Mouse (Mus musculus) forebrain, embryonic 11.5 days (tissue): Measurements from ENCODE around the gene Slc35e4. TPM values are rescaled to one million over a fixed set of nuclear protein-coding genes. Genes with fewer than 3 reads are reported as not detected.
"Not testable (repeated sequence)": the region's sequence is repeated elsewhere in the genome, so short reads cannot be mapped to it uniquely, and the experiment has no call there.

Source experiments
- ATAC-seq: fragments of 200-750 bp; cut with Nextera tagmentation; replicated peaks from 2 replicates; pipeline ENCODE4 v1.8.0; 2017; ENCODE audit warnings: moderate TSS enrichment; ENCODE audit not compliant: low FRiP score
- DNase-seq: peaks from one replicate; pipeline ENCODE4 v3.0.0-alpha.2; 2017; ENCODE audit warnings: low spot score
- H3K27ac ChIP-seq: fragments of 300-500 bp; sonication (generic); 2 replicates; pipeline ENCODE4 v1.5.1; 2014; ENCODE audit warnings: low read depth, low read length
- H3K27me3 ChIP-seq: fragments of 300-500 bp; sonication (generic); 2 replicates; pipeline ENCODE4 v1.6.1; 2014; ENCODE audit warnings: mild to moderate bottlenecking, low read length, mixed read lengths; ENCODE audit not compliant: control insufficient read depth, insufficient read depth
- H3K36me3 ChIP-seq: fragments of 300-500 bp; sonication (generic); 2 replicates; pipeline ENCODE4 v1.6.1; 2014; ENCODE audit warnings: mild to moderate bottlenecking, low read length, moderate library complexity, mixed read lengths; ENCODE audit not compliant: control insufficient read depth, insufficient read depth
- H3K4me1 ChIP-seq: fragments of 300-500 bp; sonication (generic); replicated peaks from 2 replicates; pipeline ENCODE4 v1.6.1; 2014; ENCODE audit warnings: low read length, mixed read lengths; ENCODE audit not compliant: control insufficient read depth, insufficient read depth
- H3K4me2 ChIP-seq: fragments of 300-500 bp; sonication (generic); 2 replicates; pipeline ENCODE4 v1.6.1; 2014; ENCODE audit warnings: low read depth, mild to moderate bottlenecking, low read length, moderate library complexity, mixed read lengths; ENCODE audit not compliant: severe bottlenecking
- H3K4me3 ChIP-seq: fragments of 300-500 bp; sonication (generic); 2 replicates; pipeline ENCODE4 v1.5.1; 2014; ENCODE audit warnings: low read depth, low read length
- H3K9ac ChIP-seq: fragments of 300-500 bp; sonication (generic); 2 replicates; pipeline ENCODE4 v1.6.1; 2014; ENCODE audit warnings: low read length
- H3K9me3 ChIP-seq: fragments of 300-500 bp; sonication (generic); 2 replicates; pipeline ENCODE4 v1.6.1; 2016; ENCODE audit warnings: low read length, mixed read lengths; ENCODE audit not compliant: control insufficient read depth
- WGBS: fragments of 180-500 bp; shearing (Covaris S2); extraction: QIAGEN DNeasy Blood & Tissue Kit; methylation state at CpG from one replicate; pipeline ENCODE4 v1.1.7; 2014; 5-methylcytosine and 5-hydroxymethylcytosine counted together
- polyA plus RNA-seq: library from polyadenylated mRNA; unstranded; fragments of >200 nt; fragmentation: Nextera tagmentation; extraction: Ambion mirVana; gene quantifications from 2 replicates; pipeline ENCODE4 v1.2.1, GENCODE M21; 2014

The Slc35e4 gene
- polyA plus RNA-seq, 1 experiment from 2014 or later = 3.5 TPM

GRCm38 (mm10) chr11:3912100-3912874 is 2.2 kb downstream of the Slc35e4 start:
- Histone ChIP-seq H3K27me3 (peaks cover 2% of the 10 kb centered on the region; the same call in 1 of the 2 replicates), H3K36me3 (no peaks in the 10 kb centered on the region), H3K4me1 (peaks cover 16% of the 10 kb centered on the region), H3K9ac (peak overlapping the region; percentile 63), H3K27ac (no peak overlapping the region), H3K9me3 (no peaks in the 10 kb centered on the region), H3K4me2 (peak overlapping the region; percentile 91), H3K4me3 (peak overlapping the region; percentile 54)
- ATAC-seq (peak; percentile 16), DNase-seq (no peak)
- 20% methylated on average over 19 of the region's 19 CpGs for WGBS

- H3K36me3 ChIP-seq, H3K4me3 ChIP-seq, DNase-seq, ATAC-seq, H3K9ac ChIP-seq, H3K4me2 ChIP-seq, H3K27me3 ChIP-seq, H3K27ac ChIP-seq, H3K9me3 ChIP-seq: not testable (repeated sequence)
- 93% methylated on average over 5 of the region's 6 CpGs for WGBS
- peaks cover 16% of the 10 kb centered on the region for H3K4me1 ChIP-seq
Measured at GRCm38 (mm10) chr11:3911440-3911839, 3.0 kb downstream of the Slc35e4 start.

- Histone ChIP-seq H3K9ac (no peak overlapping the region), H3K9me3 (no peaks in the 10 kb centered on the region), H3K4me1 (peaks cover 16% of the 10 kb centered on the region), H3K36me3 (no peaks in the 10 kb centered on the region), H3K4me2 (no peak overlapping the region), H3K27me3 (peaks cover 2% of the 10 kb centered on the region; the same call in 1 of the 2 replicates), H3K27ac (no peak overlapping the region), H3K4me3 (no peak overlapping the region)
- DNase-seq = no peak
- ATAC-seq = no peak
- WGBS = 53% methylated on average over 5 of the region's 5 CpGs
Measured at GRCm38 (mm10) chr11:3910513-3911310, 3.8 kb downstream of the Slc35e4 start.

- Histone ChIP-seq H3K27me3 (peaks cover 2% of the 10 kb centered on the region; the same call in 1 of the 2 replicates), H3K27ac (no peak overlapping the region), H3K9ac (no peak overlapping the region), H3K9me3 (no peaks in the 10 kb centered on the region), H3K36me3 (no peaks in the 10 kb centered on the region), H3K4me2 (no peak overlapping the region), H3K4me1 (peaks cover 15% of the 10 kb centered on the region), H3K4me3 (no peak overlapping the region)
- ATAC-seq (no peak), DNase-seq (no peak)
- 88% methylated on average over 4 of the region's 4 CpGs for WGBS
Measured at GRCm38 (mm10) chr11:3909236-3909635, 5.2 kb downstream of the Slc35e4 start.

- Histone ChIP-seq H3K9me3 (no peaks in the 10 kb centered on the region), H3K27me3 (no peaks in the 10 kb centered on the region), H3K9ac (no peak overlapping the region), H3K4me1 (no peaks in the 10 kb centered on the region), H3K4me2 (no peak overlapping the region), H3K27ac (no peak overlapping the region), H3K36me3 (no peaks in the 10 kb centered on the region), H3K4me3 (no peak overlapping the region)
- 86% methylated on average over 1 of the region's 1 CpGs for WGBS
- ATAC-seq (no peak), DNase-seq (no peak)
Measured at GRCm38 (mm10) chr11:3905446-3905845, 9.0 kb downstream of the Slc35e4 start.

- H3K4me1 ChIP-seq = no peaks in the 10 kb centered on the region
- H3K9me3 ChIP-seq = no peaks in the 10 kb centered on the region
- no peak overlapping the region for H3K4me3 ChIP-seq
- no peak overlapping the region for H3K4me2 ChIP-seq
- ATAC-seq (no peak), DNase-seq (no peak)
- no peaks in the 10 kb centered on the region for H3K36me3 ChIP-seq
- no peaks in the 10 kb centered on the region for H3K27me3 ChIP-seq
- 89% methylated on average over 6 of the region's 6 CpGs for WGBS
- no peak overlapping the region for H3K27ac ChIP-seq
- H3K9ac ChIP-seq = no peak overlapping the region
Measured at GRCm38 (mm10) chr11:3904673-3905072, 9.8 kb downstream of the Slc35e4 start.

- no peak overlapping the region for H3K27ac ChIP-seq
- no peak overlapping the region for H3K9ac ChIP-seq
- 84% methylated on average over 5 of the region's 5 CpGs for WGBS
- no peaks in the 10 kb centered on the region for H3K4me1 ChIP-seq
- DNase-seq = no peak
- no peaks in the 10 kb centered on the region for H3K9me3 ChIP-seq
- H3K4me2 ChIP-seq = no peak overlapping the region
- no peaks in the 10 kb centered on the region for H3K27me3 ChIP-seq
- ATAC-seq = no peak
- H3K4me3 ChIP-seq = no peak overlapping the region
- H3K36me3 ChIP-seq = peaks cover 4% of the 10 kb centered on the region; the same call in 1 of the 2 replicates
Measured at GRCm38 (mm10) chr11:3903046-3903445, 11.4 kb downstream of the Slc35e4 start.

GRCm38 (mm10) chr11:3902516-3902915 is 11.9 kb downstream of the Slc35e4 start:
- Histone ChIP-seq H3K27ac (no peak overlapping the region), H3K4me1 (no peaks in the 10 kb centered on the region), H3K27me3 (no peaks in the 10 kb centered on the region), H3K4me3 (no peak overlapping the region), H3K36me3 (peaks cover 4% of the 10 kb centered on the region; the same call in 1 of the 2 replicates), H3K4me2 (no peak overlapping the region), H3K9ac (no peak overlapping the region), H3K9me3 (no peaks in the 10 kb centered on the region)
- DNase-seq (no peak), ATAC-seq (no peak)
- 94% methylated on average over 3 of the region's 3 CpGs for WGBS
